Mouse (Mus musculus): Measurements from ENCODE around the gene Piezo1. TPM values are rescaled to one million over a fixed set of nuclear protein-coding genes. Genes with fewer than 3 reads are reported as not detected.
"Not testable (repeated sequence)": the region's sequence is repeated elsewhere in the genome, so short reads cannot be mapped to it uniquely, and the experiment has no call there.

Piezo1 gene
- polyA plus RNA-seq, 1 experiment from 2014 or later = 23.3 TPM

GRCm38 (mm10) chr8:122573176-122573575 is 22.0 kb upstream of the Piezo1 start:
- H3K9me3 ChIP-seq (ENCODE audit: control insufficient read depth, low read length); H3K27me3 ChIP-seq (ENCODE audit: control insufficient read depth, insufficient read depth, low read depth, low read length); H3K9ac ChIP-seq (ENCODE audit: low read length); H3K4me2 ChIP-seq (ENCODE audit: low read depth, low read length); ATAC-seq (ENCODE audit: low read depth); H3K4me3 ChIP-seq (ENCODE audit: low read length); H3K27ac ChIP-seq (ENCODE audit: low read length): not testable (repeated sequence)
- peaks cover 32% of the 10 kb centered on the region for H3K4me1 ChIP-seq (replicated peaks; ENCODE audit: control insufficient read depth, insufficient read depth, low read length)
- WGBS = 36% methylated on average over 4 of the region's 4 CpGs
- peaks cover 16% of the 10 kb centered on the region for H3K36me3 ChIP-seq (ENCODE audit: control insufficient read depth, insufficient read depth, low read length)

- Histone ChIP-seq H3K9ac (ENCODE audit: low read length) (no peak overlapping the region), H3K9me3 (ENCODE audit: control insufficient read depth, low read length) (no peaks in the 10 kb centered on the region), H3K27me3 (ENCODE audit: control insufficient read depth, insufficient read depth, low read depth, low read length) (no peaks in the 10 kb centered on the region), H3K36me3 (ENCODE audit: control insufficient read depth, insufficient read depth, low read length) (peaks cover 16% of the 10 kb centered on the region), H3K4me3 (ENCODE audit: low read length) (no peak overlapping the region), H3K27ac (ENCODE audit: low read length) (no peak overlapping the region), H3K4me1 (replicated peaks; ENCODE audit: control insufficient read depth, insufficient read depth, low read length) (peaks cover 32% of the 10 kb centered on the region), H3K4me2 (ENCODE audit: low read depth, low read length) (no peak overlapping the region)
- ATAC-seq (ENCODE audit: low read depth) = no peak
- WGBS = 92% methylated on average over 3 of the region's 3 CpGs
These were observed 21.6 kb upstream of the Piezo1 start for GRCm38 (mm10) chr8:122572751-122573150.

GRCm38 (mm10) chr8:122571750-122572267 is 20.7 kb upstream of the Piezo1 start:
- Histone ChIP-seq H3K27me3 (ENCODE audit: control insufficient read depth, insufficient read depth, low read depth, low read length) (no peaks in the 10 kb centered on the region), H3K4me1 (replicated peaks; ENCODE audit: control insufficient read depth, insufficient read depth, low read length) (peaks cover 30% of the 10 kb centered on the region), H3K4me2 (ENCODE audit: low read depth, low read length) (no peak overlapping the region), H3K9me3 (ENCODE audit: control insufficient read depth, low read length) (no peaks in the 10 kb centered on the region), H3K27ac (ENCODE audit: low read length) (no peak overlapping the region), H3K9ac (ENCODE audit: low read length) (no peak overlapping the region), H3K36me3 (ENCODE audit: control insufficient read depth, insufficient read depth, low read length) (peaks cover 16% of the 10 kb centered on the region), H3K4me3 (ENCODE audit: low read length) (no peak overlapping the region)
- 86% methylated on average over 17 of the region's 17 CpGs for WGBS
- ATAC-seq (ENCODE audit: low read depth) = no peak

- Histone ChIP-seq H3K27ac (ENCODE audit: low read length) (no peak overlapping the region), H3K4me1 (replicated peaks; ENCODE audit: control insufficient read depth, insufficient read depth, low read length) (peaks cover 36% of the 10 kb centered on the region), H3K36me3 (ENCODE audit: control insufficient read depth, insufficient read depth, low read length) (peaks cover 16% of the 10 kb centered on the region), H3K27me3 (ENCODE audit: control insufficient read depth, insufficient read depth, low read depth, low read length) (no peaks in the 10 kb centered on the region), H3K4me2 (ENCODE audit: low read depth, low read length) (no peak overlapping the region), H3K4me3 (ENCODE audit: low read length) (no peak overlapping the region), H3K9me3 (ENCODE audit: control insufficient read depth, low read length) (no peaks in the 10 kb centered on the region), H3K9ac (ENCODE audit: low read length) (no peak overlapping the region)
- WGBS = 91% methylated on average over 11 of the region's 11 CpGs
- no peak for ATAC-seq (ENCODE audit: low read depth)
These were observed 20.0 kb upstream of the Piezo1 start for GRCm38 (mm10) chr8:122571153-122571552.

GRCm38 (mm10) chr8:122569996-122570395 is 18.9 kb upstream of the Piezo1 start:
- Histone ChIP-seq H3K9ac (ENCODE audit: low read length) (no peak overlapping the region), H3K27ac (ENCODE audit: low read length) (no peak overlapping the region), H3K4me1 (replicated peaks; ENCODE audit: control insufficient read depth, insufficient read depth, low read length) (peaks cover 25% of the 10 kb centered on the region), H3K9me3 (ENCODE audit: control insufficient read depth, low read length) (no peaks in the 10 kb centered on the region), H3K27me3 (ENCODE audit: control insufficient read depth, insufficient read depth, low read depth, low read length) (no peaks in the 10 kb centered on the region), H3K4me2 (ENCODE audit: low read depth, low read length) (no peak overlapping the region), H3K4me3 (ENCODE audit: low read length) (no peak overlapping the region), H3K36me3 (ENCODE audit: control insufficient read depth, insufficient read depth, low read length) (peaks cover 16% of the 10 kb centered on the region)
- 95% methylated on average over 16 of the region's 16 CpGs for WGBS
- ATAC-seq (ENCODE audit: low read depth) = no peak

- H3K9ac ChIP-seq (ENCODE audit: low read length) = peak overlapping the region; percentile 87
- H3K9me3 ChIP-seq (ENCODE audit: control insufficient read depth, low read length) = no peaks in the 10 kb centered on the region
- no peak for ATAC-seq (ENCODE audit: low read depth)
- H3K4me3 ChIP-seq (ENCODE audit: low read length) = peak overlapping the region; percentile 82
- H3K27ac ChIP-seq (ENCODE audit: low read length) = no peak overlapping the region
- peak overlapping the region; percentile 73 for H3K4me2 ChIP-seq (ENCODE audit: low read depth, low read length)
- H3K4me1 ChIP-seq (replicated peaks; ENCODE audit: control insufficient read depth, insufficient read depth, low read length) = peaks cover 19% of the 10 kb centered on the region
- WGBS = 48% methylated on average over 9 of the region's 9 CpGs
- H3K27me3 ChIP-seq (ENCODE audit: control insufficient read depth, insufficient read depth, low read depth, low read length) = no peaks in the 10 kb centered on the region
- H3K36me3 ChIP-seq (ENCODE audit: control insufficient read depth, insufficient read depth, low read length) = peaks cover 16% of the 10 kb centered on the region
These were observed 18.2 kb upstream of the Piezo1 start for GRCm38 (mm10) chr8:122569329-122569728.

- Histone ChIP-seq H3K4me2 (ENCODE audit: low read depth, low read length) (peak overlapping the region; percentile 73), H3K4me3 (ENCODE audit: low read length) (peak overlapping the region; percentile 82), H3K27ac (ENCODE audit: low read length) (no peak overlapping the region), H3K9ac (ENCODE audit: low read length) (peak overlapping the region; percentile 87), H3K36me3 (ENCODE audit: control insufficient read depth, insufficient read depth, low read length) (peaks cover 16% of the 10 kb centered on the region), H3K9me3 (ENCODE audit: control insufficient read depth, low read length) (no peaks in the 10 kb centered on the region), H3K4me1 (replicated peaks; ENCODE audit: control insufficient read depth, insufficient read depth, low read length) (peaks cover 19% of the 10 kb centered on the region), H3K27me3 (ENCODE audit: control insufficient read depth, insufficient read depth, low read depth, low read length) (no peaks in the 10 kb centered on the region)
- 6% methylated on average over 10 of the region's 10 CpGs for WGBS
- ATAC-seq (ENCODE audit: low read depth) = no peak
These were observed 17.8 kb upstream of the Piezo1 start for GRCm38 (mm10) chr8:122568881-122569309.

- peaks cover 19% of the 10 kb centered on the region for H3K4me1 ChIP-seq (replicated peaks; ENCODE audit: control insufficient read depth, insufficient read depth, low read length)
- peaks cover 16% of the 10 kb centered on the region for H3K36me3 ChIP-seq (ENCODE audit: control insufficient read depth, insufficient read depth, low read length)
- peak overlapping the region; percentile 82 for H3K4me3 ChIP-seq (ENCODE audit: low read length)
- H3K9ac ChIP-seq (ENCODE audit: low read length) = peak overlapping the region; percentile 87
- H3K9me3 ChIP-seq (ENCODE audit: control insufficient read depth, low read length) = no peaks in the 10 kb centered on the region
- H3K27me3 ChIP-seq (ENCODE audit: control insufficient read depth, insufficient read depth, low read depth, low read length) = no peaks in the 10 kb centered on the region
- peak; percentile 51 for ATAC-seq (ENCODE audit: low read depth)
- peak overlapping the region; percentile 73 for H3K4me2 ChIP-seq (ENCODE audit: low read depth, low read length)
- H3K27ac ChIP-seq (ENCODE audit: low read length) = peak overlapping the region; percentile 97
- 0% methylated on average over 34 of the region's 34 CpGs for WGBS
These were observed 17.0 kb upstream of the Piezo1 start for GRCm38 (mm10) chr8:122568109-122568504.

- H3K4me1 ChIP-seq (replicated peaks; ENCODE audit: control insufficient read depth, insufficient read depth, low read length) = peaks cover 19% of the 10 kb centered on the region
- WGBS = under 1% methylated on average over 58 of the region's 62 CpGs
- H3K27ac ChIP-seq (ENCODE audit: low read length) = peak within 1 kb of the TSS; percentile 97
- no peaks in the 10 kb centered on the region for H3K27me3 ChIP-seq (ENCODE audit: control insufficient read depth, insufficient read depth, low read depth, low read length)
- ATAC-seq (ENCODE audit: low read depth) = peak; percentile 98
- H3K9me3 ChIP-seq (ENCODE audit: control insufficient read depth, low read length) = no peaks in the 10 kb centered on the region
- peak within 1 kb of the TSS; percentile 87 for H3K9ac ChIP-seq (ENCODE audit: low read length)
- peak within 1 kb of the TSS; percentile 82 for H3K4me3 ChIP-seq (ENCODE audit: low read length)
- H3K4me2 ChIP-seq (ENCODE audit: low read depth, low read length) = peak within 1 kb of the TSS; percentile 73
- H3K36me3 ChIP-seq (ENCODE audit: control insufficient read depth, insufficient read depth, low read length) = peaks cover 15% of the 10 kb centered on the region
These were observed 16.4 kb upstream of the Piezo1 start, which contains the start of gene Cdt1 for GRCm38 (mm10) chr8:122567361-122568108. TSS of gene Cdt1 (plus strand) at chr8:122568015.

Data from lung, embryonic 16.5 days (tissue).